Mouse (Mus musculus): ENCODE results near the gene Fam98a. TPM values are rescaled to one million over a fixed set of nuclear protein-coding genes. Genes with fewer than 3 reads are reported as not detected.

The Fam98a gene
- polyA plus RNA-seq, 2 experiments, result 13.7 to 58.6 TPM

DNA sequence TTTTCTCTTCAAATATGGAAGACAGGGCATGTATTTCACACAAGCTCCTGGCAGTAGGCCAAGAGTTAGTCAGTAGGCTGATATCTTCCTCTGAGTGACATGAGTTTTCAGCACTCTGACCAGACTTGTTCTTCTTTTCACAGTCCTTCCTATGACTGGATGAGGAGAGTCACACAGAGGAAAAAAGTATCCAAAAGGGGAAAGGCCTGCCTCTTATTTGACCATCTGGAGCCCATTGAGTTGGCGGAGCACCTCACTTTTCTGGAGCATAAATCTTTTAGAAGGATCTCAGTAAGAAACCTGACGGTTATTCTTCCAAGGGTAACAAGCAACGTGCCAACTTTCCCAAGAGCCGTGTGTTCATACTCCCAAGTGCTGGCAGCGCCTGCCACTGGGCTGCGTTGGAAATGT, 53.5 kb downstream of the Fam98a start:
- peak; percentile 49 for DNase-seq (ENCODE audit: low spot score)
- TF ChIP-seq POLR2A (IDR thresholded peaks at IDR 0.05; ENCODE audit: borderline replicate concordance, extremely low read depth, insufficient read depth, insufficient read length), result no peak

DNA sequence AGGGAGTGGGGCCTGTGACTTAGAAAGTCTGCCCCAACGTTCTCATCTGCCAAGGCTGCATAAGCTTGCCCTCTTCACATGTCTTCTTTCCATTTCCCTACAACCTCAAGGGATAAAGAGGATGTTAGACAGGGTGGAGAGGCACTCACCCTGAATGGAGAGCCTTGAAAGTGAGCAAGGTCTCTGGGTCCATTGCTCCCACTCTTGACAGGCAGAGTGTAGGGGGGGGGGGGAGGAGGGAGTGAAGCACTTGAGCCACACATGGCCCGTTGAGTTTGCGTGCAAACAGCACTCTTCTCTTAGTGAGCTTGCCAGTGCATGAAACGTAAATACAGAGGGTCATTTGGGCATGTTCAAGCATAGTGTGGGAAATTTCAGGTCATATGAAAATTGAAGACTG, 56.5 kb downstream of the Fam98a start:
- Histone ChIP-seq H3K4me3 (replicated peaks; ENCODE audit: low read length) (no peak overlapping the region), H3K27ac (replicated peaks; ENCODE audit: low read depth, low read length) (no peak overlapping the region), H3K4me2 (replicated peaks; ENCODE audit: low read depth, low read length, severe bottlenecking) (no peak overlapping the region), H3K36me3 (ENCODE audit: control insufficient read depth, insufficient read depth, low read length) (no peaks in the 10 kb centered on the region), H3K4me1 (ENCODE audit: control insufficient read depth, insufficient read depth, low read length) (no peaks in the 10 kb centered on the region), H3K9me3 (ENCODE audit: control insufficient read depth, low read length) (no peaks in the 10 kb centered on the region), H3K27me3 (ENCODE audit: control insufficient read depth, insufficient read depth, low read length) (no peaks in the 10 kb centered on the region), H3K9ac (ENCODE audit: low read depth, low read length, severe bottlenecking) (no peak overlapping the region)
- WGBS, result 80% methylated on average over 4 of the region's 4 CpGs
- DNase-seq (ENCODE audit: low spot score) (no peak), ATAC-seq (ENCODE audit: low FRiP score, low read depth) (no peak)
- TF ChIP-seq POLR2A (IDR thresholded peaks at IDR 0.05; ENCODE audit: borderline replicate concordance, extremely low read depth, insufficient read depth, insufficient read length), result no peak

More for the DNA sequence above, 53.5 kb downstream of the Fam98a start:
- Histone ChIP-seq H3K4me2 (replicated peaks; ENCODE audit: low read depth, low read length, severe bottlenecking) (no peak overlapping the region), H3K36me3 (ENCODE audit: control insufficient read depth, insufficient read depth, low read length) (no peaks in the 10 kb centered on the region), H3K9me3 (ENCODE audit: control insufficient read depth, low read length) (no peaks in the 10 kb centered on the region), H3K27me3 (ENCODE audit: control insufficient read depth, insufficient read depth, low read length) (no peaks in the 10 kb centered on the region), H3K4me3 (replicated peaks; ENCODE audit: low read length) (no peak overlapping the region), H3K4me1 (ENCODE audit: control insufficient read depth, insufficient read depth, low read length) (no peaks in the 10 kb centered on the region), H3K27ac (replicated peaks; ENCODE audit: low read depth, low read length) (no peak overlapping the region), H3K9ac (ENCODE audit: low read depth, low read length, severe bottlenecking) (no peak overlapping the region)
- WGBS, result 60% methylated on average over 6 of the region's 6 CpGs
- ATAC-seq (ENCODE audit: low FRiP score, low read depth), result no peak

Other genes starting within 250 kb of the Fam98a start
- gene Rasgrp3, start 116.0 kb downstream of the Fam98a start, polyA plus RNA-seq (2012; rRNA removed), result 9.3 and 9.4 TPM in 2 replicates
- 13.9 and 19.1 TPM in 2 replicates for gene Rasgrp3, start 116.0 kb downstream of the Fam98a start, polyA plus RNA-seq (2014; fragmentation: Nextera tagmentation; extraction: Ambion mirVana)

Measured in limb, embryonic 14.5 days (tissue).